Mouse (Mus musculus): ENCODE measurements at regions not wholly inside any gene's neighbourhood (a gene's known extent, or its start where the extent isn't known, plus 50 kb on each side); places are given as distances from the start of the nearest gene placed in this dataset.

DNA sequence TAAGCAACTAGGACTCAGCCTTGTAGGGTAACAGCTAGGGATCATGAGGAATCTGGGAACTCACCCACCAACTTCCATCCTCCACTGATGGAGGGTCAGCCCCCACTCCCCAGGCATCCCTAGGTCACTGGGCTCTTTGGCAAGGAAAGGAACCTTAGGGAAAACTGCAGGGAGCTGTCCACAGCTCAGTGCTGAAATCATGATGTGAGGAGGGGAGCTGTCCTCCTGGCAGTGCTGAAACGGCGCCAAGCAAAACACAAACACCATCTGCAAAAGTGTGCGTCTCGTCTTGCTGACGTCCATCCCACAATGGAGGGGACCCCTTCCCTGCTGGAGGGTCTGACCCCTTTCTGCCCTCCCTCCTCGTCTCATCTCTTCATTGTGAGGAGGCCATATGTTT lies 68.6 kb upstream of the Rph3a start:
- DNase-seq = peak; percentile 89 to 90

DNA sequence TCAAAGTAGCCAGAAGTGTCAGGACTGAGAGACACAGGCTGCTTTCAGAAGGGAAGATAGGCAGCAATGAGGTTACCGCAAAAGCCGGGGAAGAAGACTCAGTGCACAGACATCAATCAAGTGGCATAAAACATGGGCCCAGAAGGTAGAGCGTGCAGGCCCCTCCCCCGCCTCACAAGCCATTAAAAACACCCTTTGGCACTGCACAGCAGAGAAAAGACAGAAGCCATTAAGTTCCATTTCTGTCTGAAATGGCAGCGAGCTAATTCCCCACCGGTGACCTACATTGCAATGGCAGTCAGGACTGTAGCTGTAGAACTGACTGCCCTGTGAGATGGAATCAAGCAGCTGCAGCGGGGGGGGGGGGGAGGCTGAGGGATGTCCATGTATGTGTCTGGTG lies 66.8 kb upstream of the Rph3a start:
- DNase-seq = no peak

DNA sequence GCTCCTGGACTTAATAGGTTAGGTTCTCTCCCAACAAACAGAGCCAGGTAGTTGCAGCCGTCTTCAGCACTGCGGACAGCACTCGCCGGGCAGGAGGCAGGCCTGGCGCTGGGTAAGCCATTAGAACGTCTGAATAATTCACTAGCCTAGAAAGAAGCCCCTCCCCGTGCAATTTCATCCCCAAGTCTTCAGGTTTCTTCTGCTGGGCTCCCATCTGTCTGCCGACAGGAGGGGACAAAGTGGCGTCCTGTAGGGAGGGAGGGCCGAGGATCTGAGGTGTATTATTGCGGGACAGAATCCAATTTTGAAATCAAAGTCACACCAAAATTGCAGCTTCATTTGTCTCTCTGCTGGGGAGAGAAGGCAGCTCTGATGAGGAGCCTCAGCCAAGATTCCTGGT lies 58.9 kb upstream of the Rph3a start:
- DNase-seq = peak; percentile 79 to 84

DNA sequence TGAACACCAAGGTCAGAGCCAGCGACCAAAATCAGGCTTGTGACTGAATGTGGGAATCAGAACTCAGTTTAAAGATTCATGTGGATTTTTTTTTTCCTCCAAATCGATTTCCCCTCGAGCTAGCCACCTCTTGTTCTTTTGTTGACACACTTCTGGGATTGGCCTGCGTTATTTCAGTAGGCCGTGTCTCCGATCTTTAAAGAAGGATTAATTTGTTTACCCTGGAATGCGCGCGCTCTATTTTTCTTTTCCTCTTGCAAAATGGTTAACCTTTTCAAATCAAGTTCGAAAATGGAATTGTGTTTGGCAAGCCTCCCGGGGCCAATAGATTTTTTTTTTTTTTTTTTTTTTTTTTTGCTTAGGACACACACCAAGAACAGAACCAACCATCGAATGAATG lies 54.8 kb upstream of the Rph3a start:
- no peak for DNase-seq

DNA sequence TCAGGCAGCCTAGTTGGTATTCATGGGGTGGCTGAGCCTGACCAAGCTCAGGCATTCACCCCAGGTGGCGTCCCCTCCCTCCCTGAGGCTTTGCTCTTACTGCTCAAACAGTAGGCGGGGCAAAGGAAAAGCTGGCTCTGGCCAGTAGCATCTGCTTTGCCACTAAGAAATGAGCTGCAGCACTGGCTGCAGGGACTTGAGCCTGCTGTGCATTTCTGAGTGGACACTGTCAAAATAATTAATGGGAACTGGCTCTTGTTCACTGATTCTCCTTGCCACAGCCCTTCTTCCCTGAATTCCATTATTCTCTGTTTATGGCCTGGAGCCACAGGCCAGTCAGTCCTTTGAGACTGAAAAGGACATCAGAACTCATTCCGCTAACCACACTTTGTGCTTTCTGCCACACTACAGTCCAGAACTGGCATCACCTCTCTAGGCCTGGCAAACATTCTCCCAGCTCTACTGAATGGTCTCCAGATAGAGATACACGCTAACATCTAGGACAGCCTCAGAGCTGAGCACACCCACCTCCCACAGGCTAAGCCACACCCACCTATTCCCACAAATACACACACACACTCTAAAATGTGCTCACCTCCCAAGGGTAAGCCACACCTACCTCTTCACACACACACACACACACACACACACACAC lies 53.2 kb upstream of the Rph3a start:
- DNase-seq = no peak

DNA sequence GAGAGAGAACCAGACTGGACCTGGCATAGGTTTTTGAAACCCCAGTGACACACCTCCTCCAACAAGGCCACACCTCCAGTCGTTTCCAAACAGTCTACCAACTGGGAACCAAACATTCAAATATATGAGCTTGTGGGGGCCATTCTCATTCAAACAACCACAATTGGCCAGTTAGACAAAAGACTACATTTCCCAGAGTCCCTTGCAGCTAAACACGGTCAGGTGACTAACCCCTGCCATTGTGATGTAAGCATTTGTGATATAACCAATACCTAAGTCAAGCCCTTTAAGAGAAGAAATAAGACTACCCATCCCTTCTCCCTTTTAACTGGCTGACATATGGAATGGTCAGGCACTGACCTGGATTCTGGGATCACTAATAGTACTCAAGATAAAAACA lies 51.8 kb upstream of the Rph3a start:
- no peak for DNase-seq
